Mouse (Mus musculus) ES-E14 (cell line): ENCODE data around the gene Abcf1.

Experiments
- CHD2 ChIP-seq: IDR thresholded peaks from 2 replicates; pipeline ENCODE4 v1.6.1; 2014; ENCODE audit warnings: mild to moderate bottlenecking, low read depth, low read length, inconsistent platforms
- HCFC1 ChIP-seq: IDR thresholded peaks from 2 replicates; pipeline ENCODE4 v1.6.1; 2012; ENCODE audit warnings: low read length, inconsistent platforms, borderline replicate concordance; ENCODE audit not compliant: insufficient read depth
- MAFK ChIP-seq: IDR thresholded peaks from 2 replicates; pipeline ENCODE4 v1.6.1; 2014; ENCODE audit warnings: mild to moderate bottlenecking, low read depth, low read length, inconsistent platforms; ENCODE audit not compliant: insufficient read depth
- ZNF384 ChIP-seq: IDR thresholded peaks from 2 replicates; pipeline ENCODE4 v1.6.1; 2012; ENCODE audit warnings: low read depth, low read length, inconsistent platforms

- no peak for TF ChIP-seq HCFC1
- TF ChIP-seq ZNF384, result no peak
- no peak for TF ChIP-seq MAFK
- no peak for TF ChIP-seq CHD2
These were observed 29.8 kb upstream of the Abcf1 start for GRCm38 (mm10) chr17:35999356-35999755.
